Mouse (Mus musculus): Measurements from ENCODE around the gene Slc44a2. TPM values are rescaled to one million over a fixed set of nuclear protein-coding genes. Genes with fewer than 3 reads are reported as not detected.

The Slc44a2 gene
- polyA plus RNA-seq, 1 experiment from 2014 or later = 14.4 TPM

- Histone ChIP-seq H3K27me3 (ENCODE audit: insufficient read depth, low read length) (no peaks in the 10 kb centered on the region), H3K27ac (ENCODE audit: low read depth) (peak within 1 kb of the TSS; percentile 91), H3K9ac (replicated peaks) (peak within 1 kb of the TSS; percentile 76), H3K9me3 (ENCODE audit: low read length) (no peaks in the 10 kb centered on the region), H3K4me3 (ENCODE audit: low read depth, low read length) (peak within 1 kb of the TSS; percentile 95), H3K4me2 (ENCODE audit: low read depth, low read length) (peak within 1 kb of the TSS; percentile 75), H3K4me1 (ENCODE audit: insufficient read depth) (peaks cover 14% of the 10 kb centered on the region), H3K36me3 (replicated peaks; ENCODE audit: insufficient read depth, low read length) (no peaks in the 10 kb centered on the region)
- under 1% methylated on average over 63 of the region's 66 CpGs for WGBS (ENCODE audit: insufficient replicate concordance)
- DNase-seq = peak; percentile 100
- TF ChIP-seq EP300 (IDR thresholded peaks at IDR 0.05; ENCODE audit: low read depth) (peak; percentile 84), CTCF (IDR thresholded peaks at IDR 0.05; ENCODE audit: low read depth) (no peak)
- ATAC-seq = peak; percentile 93
Observed at GRCm38 (mm10) chr9:21367357-21368111, 47.0 kb downstream of the Slc44a2 start, which contains the start of gene Ilf3. Gene Ilf3, plus strand, starts transcription at chr9:21367871.

- Histone ChIP-seq H3K27me3 (ENCODE audit: insufficient read depth, low read length) (no peaks in the 10 kb centered on the region), H3K4me2 (ENCODE audit: low read depth, low read length) (peak overlapping the region; percentile 75), H3K36me3 (replicated peaks; ENCODE audit: insufficient read depth, low read length) (0 out of 2 replicates have a peak, but pooled peaks cover 5% of the 10 kb centered on the region), H3K9ac (replicated peaks) (peak overlapping the region; percentile 76), H3K4me3 (ENCODE audit: low read depth, low read length) (peak overlapping the region; percentile 95), H3K27ac (ENCODE audit: low read depth) (peak overlapping the region; percentile 91), H3K9me3 (ENCODE audit: low read length) (no peaks in the 10 kb centered on the region), H3K4me1 (ENCODE audit: insufficient read depth) (peaks cover 14% of the 10 kb centered on the region)
- WGBS (ENCODE audit: insufficient replicate concordance) = 1% methylated on average over 36 of the region's 38 CpGs
- TF ChIP-seq EP300 (IDR thresholded peaks at IDR 0.05; ENCODE audit: low read depth) (no peak), CTCF (IDR thresholded peaks at IDR 0.05; ENCODE audit: low read depth) (no peak)
- peak; percentile 34 for ATAC-seq
- DNase-seq = peak; percentile 85
Observed at GRCm38 (mm10) chr9:21368131-21368584, 47.7 kb downstream of the Slc44a2 start.

- H3K36me3 ChIP-seq (replicated peaks; ENCODE audit: insufficient read depth, low read length) = 0 out of 2 replicates have a peak, but pooled peaks cover 7% of the 10 kb centered on the region
- ATAC-seq = no peak
- H3K4me1 ChIP-seq (ENCODE audit: insufficient read depth) = peaks cover 14% of the 10 kb centered on the region
- no peak overlapping the region for H3K9ac ChIP-seq (replicated peaks)
- DNase-seq = no peak
- TF ChIP-seq EP300 (IDR thresholded peaks at IDR 0.05; ENCODE audit: low read depth) (no peak), CTCF (IDR thresholded peaks at IDR 0.05; ENCODE audit: low read depth) (no peak)
- H3K27ac ChIP-seq (ENCODE audit: low read depth) = no peak overlapping the region
- H3K9me3 ChIP-seq (ENCODE audit: low read length) = no peaks in the 10 kb centered on the region
- H3K4me2 ChIP-seq (ENCODE audit: low read depth, low read length) = peak overlapping the region; percentile 75
- no peaks in the 10 kb centered on the region for H3K27me3 ChIP-seq (ENCODE audit: insufficient read depth, low read length)
- 45% methylated on average over 11 of the region's 11 CpGs for WGBS (ENCODE audit: insufficient replicate concordance)
- peak overlapping the region; percentile 95 for H3K4me3 ChIP-seq (ENCODE audit: low read depth, low read length)
Observed at GRCm38 (mm10) chr9:21369080-21369479, 48.6 kb downstream of the Slc44a2 start.

GRCm38 (mm10) chr9:21370876-21371275 lies 50.4 kb downstream of the Slc44a2 start:
- 0 out of 2 replicates have a peak, but pooled peaks cover 7% of the 10 kb centered on the region for H3K36me3 ChIP-seq (replicated peaks; ENCODE audit: insufficient read depth, low read length)
- no peak for ATAC-seq
- H3K4me2 ChIP-seq (ENCODE audit: low read depth, low read length) = no peak overlapping the region
- WGBS (ENCODE audit: insufficient replicate concordance) = 63% methylated on average over 2 of the region's 2 CpGs
- TF ChIP-seq CTCF (IDR thresholded peaks at IDR 0.05; ENCODE audit: low read depth) (no peak), EP300 (IDR thresholded peaks at IDR 0.05; ENCODE audit: low read depth) (no peak)
- no peaks in the 10 kb centered on the region for H3K27me3 ChIP-seq (ENCODE audit: insufficient read depth, low read length)
- no peak overlapping the region for H3K27ac ChIP-seq (ENCODE audit: low read depth)
- no peaks in the 10 kb centered on the region for H3K9me3 ChIP-seq (ENCODE audit: low read length)
- DNase-seq = no peak
- peaks cover 14% of the 10 kb centered on the region for H3K4me1 ChIP-seq (ENCODE audit: insufficient read depth)
- no peak overlapping the region for H3K4me3 ChIP-seq (ENCODE audit: low read depth, low read length)
- H3K9ac ChIP-seq (replicated peaks) = no peak overlapping the region; the same call in 1 of the 2 replicates

- no peak for TF ChIP-seq EP300 (IDR thresholded peaks at IDR 0.05; ENCODE audit: low read depth)
- TF ChIP-seq CTCF (IDR thresholded peaks at IDR 0.05; ENCODE audit: low read depth) = no peak
- Histone ChIP-seq H3K9me3 (ENCODE audit: low read length) (no peaks in the 10 kb centered on the region), H3K4me3 (ENCODE audit: low read depth, low read length) (no peak overlapping the region), H3K4me2 (ENCODE audit: low read depth, low read length) (no peak overlapping the region), H3K36me3 (replicated peaks; ENCODE audit: insufficient read depth, low read length) (0 out of 2 replicates have a peak, but pooled peaks cover 7% of the 10 kb centered on the region), H3K9ac (replicated peaks) (no peak overlapping the region), H3K27ac (ENCODE audit: low read depth) (no peak overlapping the region), H3K27me3 (ENCODE audit: insufficient read depth, low read length) (no peaks in the 10 kb centered on the region), H3K4me1 (ENCODE audit: insufficient read depth) (peaks cover 11% of the 10 kb centered on the region)
- 44% methylated on average over 1 of the region's 1 CpGs for WGBS (ENCODE audit: insufficient replicate concordance)
- ATAC-seq (no peak), DNase-seq (no peak)
Observed at GRCm38 (mm10) chr9:21372508-21372907, 52.0 kb downstream of the Slc44a2 start.

GRCm38 (mm10) chr9:21379195-21379594 lies 58.7 kb downstream of the Slc44a2 start:
- 61% methylated on average over 3 of the region's 3 CpGs for WGBS (ENCODE audit: insufficient replicate concordance)
- H3K4me2 ChIP-seq (ENCODE audit: low read depth, low read length) = no peak overlapping the region
- TF ChIP-seq EP300 (IDR thresholded peaks at IDR 0.05; ENCODE audit: low read depth) (peak; percentile 52; the same call in 1 of the 2 replicates), CTCF (IDR thresholded peaks at IDR 0.05; ENCODE audit: low read depth) (no peak)

More at GRCm38 (mm10) chr9:21379195-21379594, 58.7 kb downstream of the Slc44a2 start:
- DNase-seq = no peak
- peaks cover 3% of the 10 kb centered on the region; the same call in 1 of the 2 replicates for H3K36me3 ChIP-seq (replicated peaks; ENCODE audit: insufficient read depth, low read length)
- no peak for ATAC-seq
- no peak overlapping the region for H3K27ac ChIP-seq (ENCODE audit: low read depth)
- H3K9me3 ChIP-seq (ENCODE audit: low read length) = no peaks in the 10 kb centered on the region
- no peak overlapping the region for H3K4me3 ChIP-seq (ENCODE audit: low read depth, low read length)
- no peak overlapping the region for H3K9ac ChIP-seq (replicated peaks)
- peaks cover 7% of the 10 kb centered on the region for H3K4me1 ChIP-seq (ENCODE audit: insufficient read depth)
- H3K27me3 ChIP-seq (ENCODE audit: insufficient read depth, low read length) = no peaks in the 10 kb centered on the region
